Mouse (Mus musculus): Measurements from ENCODE around the gene Dync1li2. TPM values are rescaled to one million over a fixed set of nuclear protein-coding genes. Genes with fewer than 3 reads are reported as not detected.
A peak's percentile ranks its signal among the peaks of the same experiment; 100 is the strongest.

The Dync1li2 gene
- total and polyA plus RNA-seq, 3 experiments: 12.7 to 22.8 (median 14.3) TPM

DNA sequence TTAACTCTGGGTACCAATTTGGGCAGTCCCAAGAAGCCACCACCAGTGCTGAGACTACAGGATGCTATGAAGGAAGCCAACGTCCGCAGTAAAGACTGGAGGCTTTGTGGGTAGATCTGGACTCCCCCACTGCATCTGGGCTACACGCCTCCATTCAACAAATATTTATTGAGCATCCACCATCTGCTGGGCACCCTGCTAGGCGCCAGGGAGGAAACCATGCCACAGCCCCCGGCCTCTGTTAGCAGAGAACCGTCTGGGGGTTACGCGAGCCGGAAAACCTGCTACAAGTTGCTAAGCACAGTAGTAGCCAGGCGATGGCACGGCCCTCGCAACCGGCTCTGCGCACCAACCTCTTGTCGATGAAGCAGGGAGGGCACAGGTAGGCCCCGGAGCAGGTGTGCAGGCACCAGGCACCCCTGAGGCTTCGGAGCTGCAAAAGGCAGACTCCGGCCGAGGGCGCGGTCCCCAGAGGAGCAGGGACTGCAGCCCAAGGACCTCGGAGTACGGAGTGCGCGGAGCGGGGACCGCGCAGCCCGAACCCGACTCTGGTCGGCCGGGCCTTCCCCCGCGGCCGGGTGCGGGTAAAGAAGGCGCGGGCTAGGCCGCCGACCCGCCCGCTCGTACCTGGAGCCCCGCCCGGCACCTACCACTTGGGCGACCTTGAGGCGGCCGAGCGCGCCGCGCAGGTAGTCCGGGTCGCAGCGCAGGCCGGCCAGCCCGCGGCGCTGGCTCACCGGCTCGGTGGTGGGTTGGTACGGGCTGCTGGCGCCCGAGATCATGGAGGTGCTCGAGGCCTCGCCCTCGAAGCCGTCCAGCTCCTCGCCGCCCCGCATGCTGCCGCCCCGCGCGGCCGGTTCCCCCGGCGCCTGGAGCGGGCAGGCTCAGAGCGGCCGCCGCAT, 47.8 kb downstream of the Dync1li2 start:
- DNase-seq (ENCODE audit: extremely low read depth): no peak
- dilution Hi-C loops (cut with MboI; ENCODE audit: extremely low pct_ligation_motif_present, extremely low pct_unique_long_range_greater_than_20kb, low sequenced_read_pairs) (no loop called here), in situ Hi-C loops (cut with MboI; ENCODE audit: low pct_ligation_motif_present, low pct_unique_long_range_greater_than_20kb, low sequenced_read_pairs) (no loop called here)
- Histone ChIP-seq H3K4me3 (replicated peaks in 1 of 3; ENCODE audit: low read depth in 2 of 3, low read length in 2 of 3, poor library complexity in 1 of 3) (peak overlapping the region; percentile 48 to 65 (median 64)), H3K27ac (ENCODE audit: insufficient read depth, low read depth) (no peak overlapping the region), H3K9me3 (replicated peaks; ENCODE audit: low read length) (peaks cover 15% of the 10 kb centered on the region), H3K79me2 (replicated peaks; ENCODE audit: control insufficient read depth, extremely low read depth, insufficient read depth, poor library complexity, severe bottlenecking) (no peaks in the 10 kb centered on the region), H3K27me3 (replicated peaks) (peaks cover 19% of the 10 kb centered on the region), H3K4me2 (ENCODE audit: insufficient read depth, low read depth, poor library complexity, severe bottlenecking) (peak overlapping the region; percentile 73), H3K9ac (ENCODE audit: insufficient read depth, low read depth) (peak overlapping the region; percentile 21; the same call in 1 of the 2 replicates), H3K4me1 (ENCODE audit: control insufficient read depth in 1 of 2, insufficient read depth in 2 of 2) (peaks cover 0 to 11% of the 10 kb centered on the region in 2 experiments; a peak in 2 of 4 replicates), H3K36me3 (replicated peaks in 1 of 2; ENCODE audit: control insufficient read depth in 1 of 2, insufficient read depth in 1 of 2, low read length in 1 of 2) (no peaks in the 10 kb centered on the region)
- no peak for TF ChIP-seq RAD21 (IDR thresholded peaks at IDR 0.05; ENCODE audit: low read depth, low read length)
- no peak for TF ChIP-seq KAT2A (IDR thresholded peaks at IDR 0.05; ENCODE audit: insufficient replicate concordance, low read length)
- TF ChIP-seq SIN3A (IDR thresholded peaks at IDR 0.05; ENCODE audit: low read length): peak; percentile 53; the same call in 1 of the 2 replicates
- no peak for TF ChIP-seq NRF1 (IDR thresholded peaks at IDR 0.05; ENCODE audit: low read depth, low read length)
- no peak for TF ChIP-seq NELFE (IDR thresholded peaks at IDR 0.05; ENCODE audit: low read depth, low read length)
- TF ChIP-seq IRF4 (IDR thresholded peaks at IDR 0.05; ENCODE audit: low read depth, low read length): no peak
- no peak for TF ChIP-seq CHD1 (IDR thresholded peaks at IDR 0.05; ENCODE audit: low read depth, low read length)
- TF ChIP-seq UBTF (IDR thresholded peaks at IDR 0.05; ENCODE audit: low read depth, low read length): peak; percentile 71; the same call in 1 of the 2 replicates
- no peak for TF ChIP-seq ELF1 (IDR thresholded peaks at IDR 0.05; ENCODE audit: low read depth, low read length)
- TF ChIP-seq CTCF (conservative IDR thresholded peaks at IDR 0.05 in 1 of 2, IDR thresholded peaks at IDR 0.05 in 1 of 2; ENCODE audit: low read depth in 2 of 2, low read length in 2 of 2): no peak
- no peak for TF ChIP-seq CHD2 (IDR thresholded peaks at IDR 0.05; ENCODE audit: low read length)
- TF ChIP-seq EP300 (IDR thresholded peaks at IDR 0.05; ENCODE audit: low read length): no peak
- no peak for TF ChIP-seq MAX (IDR thresholded peaks at IDR 0.05; ENCODE audit: low read length)
- no peak for TF ChIP-seq ETS1 (conservative IDR thresholded peaks at IDR 0.05; ENCODE audit: low read depth, low read length)
- TF ChIP-seq ZNF384 (IDR thresholded peaks at IDR 0.05; ENCODE audit: low read depth, low read length): no peak
- TF ChIP-seq MEF2A (IDR thresholded peaks at IDR 0.05; ENCODE audit: borderline replicate concordance, low read depth, low read length): no peak
- no peak for TF ChIP-seq ZC3H11A (IDR thresholded peaks at IDR 0.05; ENCODE audit: low read depth, low read length)
- TF ChIP-seq BHLHE40 (IDR thresholded peaks at IDR 0.05; ENCODE audit: low read depth, low read length): 0 out of 2 replicates have a peak, but pooled peaks have one; percentile 8

DNA sequence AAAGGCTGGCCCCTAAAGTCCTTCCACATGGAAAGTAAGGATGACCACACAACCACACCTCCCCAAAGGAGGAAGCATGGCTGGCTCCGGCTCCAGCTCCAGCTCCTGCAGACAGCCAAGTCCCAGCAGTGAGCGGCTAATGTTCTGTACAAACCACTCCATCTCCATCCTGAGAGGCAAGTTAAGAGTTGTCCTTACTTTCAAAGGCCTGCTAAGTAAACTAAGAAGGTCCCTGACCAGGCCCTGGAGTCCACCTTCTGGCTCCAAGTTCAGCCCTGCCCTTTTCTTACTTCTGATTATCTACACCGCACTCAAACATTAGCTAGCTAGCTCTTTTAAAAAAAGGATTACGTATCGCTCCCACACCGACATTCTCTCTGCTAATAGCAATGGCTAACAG, 49.1 kb downstream of the Dync1li2 start:
- dilution Hi-C loops (cut with MboI; ENCODE audit: extremely low pct_ligation_motif_present, extremely low pct_unique_long_range_greater_than_20kb, low sequenced_read_pairs) (no loop called here), in situ Hi-C loops (cut with MboI; ENCODE audit: low pct_ligation_motif_present, low pct_unique_long_range_greater_than_20kb, low sequenced_read_pairs) (no loop called here)
- no peak overlapping the region for H3K4me3 ChIP-seq (replicated peaks in 1 of 3; ENCODE audit: low read depth in 2 of 3, low read length in 2 of 3, poor library complexity in 1 of 3)
- H3K36me3 ChIP-seq (replicated peaks in 1 of 2; ENCODE audit: control insufficient read depth in 1 of 2, insufficient read depth in 1 of 2, low read length in 1 of 2): no peaks in the 10 kb centered on the region
- no peak overlapping the region for H3K27ac ChIP-seq (ENCODE audit: insufficient read depth, low read depth)
- no peak overlapping the region for H3K4me2 ChIP-seq (ENCODE audit: insufficient read depth, low read depth, poor library complexity, severe bottlenecking)
- TF ChIP-seq HCFC1 (IDR thresholded peaks at IDR 0.05; ENCODE audit: low read depth, low read length) (no peak), POLR2A (IDR thresholded peaks at IDR 0.05; ENCODE audit: low read depth, low read length) (no peak), CTCF (conservative IDR thresholded peaks at IDR 0.05 in 1 of 2, IDR thresholded peaks at IDR 0.05 in 1 of 2; ENCODE audit: low read depth in 2 of 2, low read length in 2 of 2) (no peak)
- no peaks in the 10 kb centered on the region for H3K79me2 ChIP-seq (replicated peaks; ENCODE audit: control insufficient read depth, extremely low read depth, insufficient read depth, poor library complexity, severe bottlenecking)
- DNase-seq (ENCODE audit: extremely low read depth): no peak
- peaks cover 19% of the 10 kb centered on the region for H3K27me3 ChIP-seq (replicated peaks)
- H3K9ac ChIP-seq (ENCODE audit: insufficient read depth, low read depth): no peak overlapping the region
- peaks cover 15% of the 10 kb centered on the region for H3K9me3 ChIP-seq (replicated peaks; ENCODE audit: low read length)
- peaks cover 0 to 11% of the 10 kb centered on the region in 2 experiments; a peak in 2 of 4 replicates for H3K4me1 ChIP-seq (ENCODE audit: control insufficient read depth in 1 of 2, insufficient read depth in 2 of 2)

All from CH12.LX (cell line).